Mouse (Mus musculus) left cerebral cortex, postnatal 36 days (tissue): ENCODE measurements around the gene Ank3. TPM values are rescaled to one million over a fixed set of nuclear protein-coding genes. Genes with fewer than 3 reads are reported as not detected.
A peak's percentile ranks its signal among the peaks of the same experiment; 100 is the strongest.

Source experiments
- DNase-seq, 2 experiments: peaks; one replicate each; pipeline ENCODE4 v3.0.0; 2021 to 2022; ENCODE audit warnings: low spot score in 2 of 2, mixed read lengths in 1 of 2
- intact Hi-C: fragments of 180-260 bp; cut with DNase I; formaldehyde crosslinking; loops from one replicate; pipeline ENCODE4 v1.15.1; 2025
- total RNA-seq, 2 experiments: library from RNA; stranded (reverse); gene quantifications; 2 replicates each; pipeline ENCODE4 v1.2.3; 2021

The Ank3 gene
- total RNA-seq, 2 experiments from 2014 or later, result 498 to 546 TPM

GRCm38 (mm10) chr10:69951426-69951825 is 552.9 kb downstream of the Ank3 start:
- intact Hi-C loops, result no loop called here
- no peak for DNase-seq

GRCm38 (mm10) chr10:69952316-69952715 is 553.7 kb downstream of the Ank3 start:
- intact Hi-C loops, result no loop called here
- DNase-seq, result no peak

- no peak for DNase-seq
- intact Hi-C loops, result no loop called here
Measured at GRCm38 (mm10) chr10:69954657-69955267, 556.2 kb downstream of the Ank3 start.

- intact Hi-C loops, result loop anchor here (5.0 kb wide), 1 partner anchor 300 kb away; no protein-coding TSS in a partner anchor
Measured at GRCm38 (mm10) chr10:69962226-69962625, 563.7 kb downstream of the Ank3 start.

GRCm38 (mm10) chr10:69962976-69963375 is 564.4 kb downstream of the Ank3 start:
- intact Hi-C loops, result loop anchor here (5.0 kb wide), 1 partner anchor 301 kb away; no protein-coding TSS in a partner anchor
- DNase-seq, result peak; percentile 41 to 43

More at GRCm38 (mm10) chr10:69962226-69962625, 563.7 kb downstream of the Ank3 start:
- no peak for DNase-seq

- intact Hi-C loops, result loop anchor here (2.0 to 5.0 kb wide), 2 partner anchors 94 to 302 kb away; no protein-coding TSS in a partner anchor
- no peak for DNase-seq
Measured at GRCm38 (mm10) chr10:69964611-69965010, 566.0 kb downstream of the Ank3 start.

- intact Hi-C loops, result loop anchor here (2.0 kb wide), 1 partner anchor 94 kb away; no protein-coding TSS in a partner anchor
- no peak for DNase-seq
Measured at GRCm38 (mm10) chr10:69965085-69965484, 566.5 kb downstream of the Ank3 start.

- no peak for DNase-seq
- intact Hi-C loops, result no loop called here
Measured at GRCm38 (mm10) chr10:69967994-69968393, 569.4 kb downstream of the Ank3 start.

- DNase-seq, result no peak
- intact Hi-C loops, result no loop called here
Measured at GRCm38 (mm10) chr10:69979636-69980035, 581.1 kb downstream of the Ank3 start.

- intact Hi-C loops, result no loop called here
- no peak for DNase-seq
Measured at GRCm38 (mm10) chr10:69981386-69982097, 583.0 kb downstream of the Ank3 start.

- DNase-seq, result no peak
- intact Hi-C loops, result no loop called here
Measured at GRCm38 (mm10) chr10:69982701-69983100, 584.1 kb downstream of the Ank3 start.

- DNase-seq, result no peak
- intact Hi-C loops, result no loop called here
Measured at GRCm38 (mm10) chr10:69987496-69987895, 588.9 kb downstream of the Ank3 start.

- intact Hi-C loops, result no loop called here
Measured at GRCm38 (mm10) chr10:69997082-69997481, 598.5 kb downstream of the Ank3 start.

GRCm38 (mm10) chr10:70004058-70004457 is 605.5 kb downstream of the Ank3 start:
- no peak for DNase-seq
- intact Hi-C loops, result no loop called here

More at GRCm38 (mm10) chr10:69997082-69997481, 598.5 kb downstream of the Ank3 start:
- no peak for DNase-seq

GRCm38 (mm10) chr10:70004831-70005230 is 606.3 kb downstream of the Ank3 start:
- no peak for DNase-seq
- intact Hi-C loops, result no loop called here

- intact Hi-C loops, result no loop called here
- DNase-seq, result no peak
Measured at GRCm38 (mm10) chr10:70006380-70006779, 607.8 kb downstream of the Ank3 start.

GRCm38 (mm10) chr10:70011738-70012137 is 613.2 kb downstream of the Ank3 start:
- DNase-seq, result no peak
- intact Hi-C loops, result no loop called here

GRCm38 (mm10) chr10:70013931-70014330 is 615.4 kb downstream of the Ank3 start:
- intact Hi-C loops, result no loop called here
- DNase-seq, result no peak

- intact Hi-C loops, result no loop called here
- no peak for DNase-seq
Measured at GRCm38 (mm10) chr10:70015201-70015600, 616.6 kb downstream of the Ank3 start.

GRCm38 (mm10) chr10:70018691-70019090 is 620.1 kb downstream of the Ank3 start:
- intact Hi-C loops, result no loop called here
- no peak for DNase-seq

- intact Hi-C loops, result loop anchor here (5.0 to 10.0 kb wide), 3 partner anchors 76 to 276 kb away; partner anchors contain the start of gene Ccdc6
- DNase-seq, result peak; percentile 36 to 65
Measured at GRCm38 (mm10) chr10:70021667-70022066, 623.1 kb downstream of the Ank3 start.
